Mouse (Mus musculus) kidney, adult 2 months (tissue): Measurements from ENCODE around the gene Sost. TPM values are rescaled to one million over a fixed set of nuclear protein-coding genes. Genes with fewer than 3 reads are reported as not detected.

Experiments
- DNase-seq: peaks from one replicate; pipeline ENCODE4 v3.0.0; 2021
- H3K27ac ChIP-seq: fragments of 200-500 bp; 2 replicates; pipeline ENCODE4 v1.5.1; 2012; ENCODE audit warnings: low read depth, low read length, control low read depth, inconsistent platforms; ENCODE audit not compliant: insufficient read depth
- H3K27me3 ChIP-seq: fragments of 200-500 bp; replicated peaks from 2 replicates; pipeline ENCODE4 v1.6.1; 2012; ENCODE audit warnings: mild to moderate bottlenecking, moderate library complexity, low read length, inconsistent platforms; ENCODE audit not compliant: control insufficient read depth, insufficient read depth
- H3K36me3 ChIP-seq: fragments of 200-500 bp; 2 replicates; pipeline ENCODE4 v1.6.1; 2012; ENCODE audit warnings: mild to moderate bottlenecking, moderate library complexity, low read length, inconsistent platforms; ENCODE audit not compliant: control insufficient read depth, insufficient read depth
- H3K4me1 ChIP-seq: fragments of 200-500 bp; 2 replicates; pipeline ENCODE4 v1.6.1; 2011; ENCODE audit warnings: low read length; ENCODE audit not compliant: control insufficient read depth, insufficient read depth
- H3K4me3 ChIP-seq: fragments of 200-500 bp; 2 replicates; pipeline ENCODE4 v1.5.1; 2011; ENCODE audit warnings: mild to moderate bottlenecking, low read depth, low read length, control low read depth; ENCODE audit not compliant: insufficient read depth
- CTCF ChIP-seq: fragments of 200-500 bp; conservative IDR thresholded peaks from 2 replicates; pipeline ENCODE4 v1.5.1; 2011; ENCODE audit warnings: low read depth, mild to moderate bottlenecking, control low read depth, low read length, moderate library complexity, mixed read lengths; ENCODE audit not compliant: insufficient read depth, insufficient read length
- POLR2A ChIP-seq: fragments of 200-500 bp; IDR thresholded peaks from one replicate; pipeline ENCODE4 v1.6.1; 2011; ENCODE audit warnings: low read depth, low read length, control low read depth
- WGBS: fragments of 180-500 bp; shearing (Covaris S2); methylation state at CpG from one replicate; pipeline ENCODE4 v1.1.7; 2018; 5-methylcytosine and 5-hydroxymethylcytosine counted together
- polyA plus RNA-seq: library from polyadenylated mRNA; depleted of rRNA; stranded (reverse); fragments of >200 nt; gene quantifications from 2 replicates; pipeline ENCODE4 v1.2.3, GENCODE M21; 2012; rRNA removed

Sost gene
- polyA plus RNA-seq = 2.0 TPM in 2 replicates

GRCm38 (mm10) chr11:101966965-101967614, at the start of gene Sost:
Gene Sost (minus strand): TSS chr11:101967015.
- no peak within 1 kb of the TSS for H3K27ac ChIP-seq
- DNase-seq = no peak
- H3K4me3 ChIP-seq = no peak within 1 kb of the TSS
- H3K36me3 ChIP-seq = no peaks in the 10 kb centered on the region
- H3K27me3 ChIP-seq = peaks cover 5% of the 10 kb centered on the region; the same call in 1 of the 2 replicates
- 48% methylated on average over 10 of the region's 10 CpGs for whole genome bisulfite sequencing
- TF ChIP-seq POLR2A = no peak
- TF ChIP-seq CTCF = no peak
- H3K4me1 ChIP-seq = no peaks in the 10 kb centered on the region

GRCm38 (mm10) chr11:102016136-102016535, 49.3 kb upstream of the Sost start:
- no peak for TF ChIP-seq POLR2A
- TF ChIP-seq CTCF = no peak
- peak; percentile 36 for DNase-seq
- H3K4me1 ChIP-seq = no peaks in the 10 kb centered on the region
- H3K27me3 ChIP-seq = no peaks in the 10 kb centered on the region
- 83% methylated on average over 1 of the region's 1 CpGs for WGBS
- no peak overlapping the region for H3K27ac ChIP-seq
- no peaks in the 10 kb centered on the region for H3K36me3 ChIP-seq
- no peak overlapping the region for H3K4me3 ChIP-seq

GRCm38 (mm10) chr11:102015472-102015871, 48.7 kb upstream of the Sost start:
- H3K36me3 ChIP-seq = no peaks in the 10 kb centered on the region
- no peaks in the 10 kb centered on the region for H3K27me3 ChIP-seq
- no peak for DNase-seq
- no peak overlapping the region for H3K27ac ChIP-seq
- WGBS = 70% methylated on average over 6 of the region's 6 CpGs
- TF ChIP-seq POLR2A (no peak), CTCF (no peak)
- H3K4me1 ChIP-seq = no peaks in the 10 kb centered on the region
- no peak overlapping the region for H3K4me3 ChIP-seq

- WGBS = 74% methylated on average over 8 of the region's 8 CpGs
- no peak for DNase-seq
- H3K4me1 ChIP-seq = no peaks in the 10 kb centered on the region
- TF ChIP-seq CTCF (0 out of 2 replicates have a peak, but pooled peaks have one; percentile 11), POLR2A (no peak)
- no peaks in the 10 kb centered on the region for H3K36me3 ChIP-seq
- no peak overlapping the region for H3K27ac ChIP-seq
- no peak overlapping the region for H3K4me3 ChIP-seq
- H3K27me3 ChIP-seq = no peaks in the 10 kb centered on the region
These were observed 46.4 kb upstream of the Sost start for GRCm38 (mm10) chr11:102013201-102013600.

- no peak for DNase-seq
- TF ChIP-seq POLR2A = no peak
- TF ChIP-seq CTCF = no peak
- 91% methylated on average over 8 of the region's 8 CpGs for WGBS
These were observed 44.7 kb upstream of the Sost start for GRCm38 (mm10) chr11:102011510-102011909.

GRCm38 (mm10) chr11:102010140-102010539, 43.3 kb upstream of the Sost start:
- H3K27ac ChIP-seq = no peak overlapping the region
- 77% methylated on average over 13 of the region's 13 CpGs for WGBS
- H3K36me3 ChIP-seq = no peaks in the 10 kb centered on the region
- no peak overlapping the region for H3K4me3 ChIP-seq
- DNase-seq = no peak
- H3K4me1 ChIP-seq = no peaks in the 10 kb centered on the region; the same call in 1 of the 2 replicates
- TF ChIP-seq POLR2A (no peak), CTCF (no peak)
- H3K27me3 ChIP-seq = no peaks in the 10 kb centered on the region

More at GRCm38 (mm10) chr11:102011510-102011909, 44.7 kb upstream of the Sost start:
- no peak overlapping the region for H3K4me3 ChIP-seq
- no peaks in the 10 kb centered on the region for H3K36me3 ChIP-seq
- H3K27ac ChIP-seq = no peak overlapping the region
- H3K27me3 ChIP-seq = no peaks in the 10 kb centered on the region
- H3K4me1 ChIP-seq = no peaks in the 10 kb centered on the region; the same call in 1 of the 2 replicates

- H3K4me3 ChIP-seq = no peak overlapping the region
- no peaks in the 10 kb centered on the region; the same call in 1 of the 2 replicates for H3K4me1 ChIP-seq
- H3K36me3 ChIP-seq = no peaks in the 10 kb centered on the region
- no peak overlapping the region for H3K27ac ChIP-seq
- no peaks in the 10 kb centered on the region for H3K27me3 ChIP-seq
- WGBS = 76% methylated on average over 15 of the region's 15 CpGs
- no peak for DNase-seq
- TF ChIP-seq CTCF (no peak), POLR2A (no peak)
These were observed 42.3 kb upstream of the Sost start for GRCm38 (mm10) chr11:102008954-102009637.
